Mouse (Mus musculus) forebrain, embryonic 16.5 days (tissue): ENCODE data around the gene Tmem91. TPM values are rescaled to one million over a fixed set of nuclear protein-coding genes. Genes with fewer than 3 reads are reported as not detected.

ENCODE experiments used
- ATAC-seq: fragments of 200-750 bp; cut with Nextera tagmentation; 2 replicates; pipeline ENCODE4 v1.8.0; 2017; ENCODE audit warnings: mild to moderate bottlenecking, moderate library complexity
- H3K27ac ChIP-seq: fragments of 300-500 bp; sonication (generic); 2 replicates; pipeline ENCODE4 v1.5.1; 2014; ENCODE audit warnings: low read length, control low read depth
- H3K27me3 ChIP-seq: fragments of 300-500 bp; sonication (generic); replicated peaks from 2 replicates; pipeline ENCODE4 v1.6.1; 2014; ENCODE audit warnings: low read length; ENCODE audit not compliant: control insufficient read depth, insufficient read depth
- H3K36me3 ChIP-seq: fragments of 300-500 bp; sonication (generic); 2 replicates; pipeline ENCODE4 v1.6.1; 2014; ENCODE audit not compliant: control insufficient read depth, insufficient read depth
- H3K4me1 ChIP-seq: fragments of 300-500 bp; sonication (generic); replicated peaks from 2 replicates; pipeline ENCODE4 v1.6.1; 2014; ENCODE audit warnings: low read length; ENCODE audit not compliant: control insufficient read depth, insufficient read depth
- H3K4me2 ChIP-seq: fragments of 300-500 bp; sonication (generic); 2 replicates; pipeline ENCODE4 v1.6.1; 2014; ENCODE audit warnings: mild to moderate bottlenecking, low read length, control low read depth
- H3K4me3 ChIP-seq: fragments of 300-500 bp; sonication (generic); replicated peaks from 2 replicates; pipeline ENCODE4 v1.5.1; 2014; ENCODE audit warnings: mild to moderate bottlenecking, low read length, control low read depth
- H3K9ac ChIP-seq: fragments of 300-500 bp; sonication (generic); replicated peaks from 2 replicates; pipeline ENCODE4 v1.6.1; 2014; ENCODE audit warnings: low read depth, low read length, control low read depth
- H3K9me3 ChIP-seq: fragments of 300-500 bp; sonication (generic); 2 replicates; pipeline ENCODE4 v1.6.1; 2016; ENCODE audit warnings: low read length; ENCODE audit not compliant: control insufficient read depth
- WGBS: fragments of 180-500 bp; shearing (Covaris S2); extraction: QIAGEN DNeasy Blood & Tissue Kit; methylation state at CpG from one replicate; pipeline ENCODE4 v1.1.7; 2014; 5-methylcytosine and 5-hydroxymethylcytosine counted together
- polyA plus RNA-seq: library from polyadenylated mRNA; unstranded; fragments of >200 nt; fragmentation: Nextera tagmentation; extraction: Ambion mirVana; gene quantifications from 2 replicates; pipeline ENCODE4 v1.2.1, GENCODE M21; 2015

Gene Tmem91
- polyA plus RNA-seq, 1 experiment from 2014 or later: 28.3 TPM

DNA sequence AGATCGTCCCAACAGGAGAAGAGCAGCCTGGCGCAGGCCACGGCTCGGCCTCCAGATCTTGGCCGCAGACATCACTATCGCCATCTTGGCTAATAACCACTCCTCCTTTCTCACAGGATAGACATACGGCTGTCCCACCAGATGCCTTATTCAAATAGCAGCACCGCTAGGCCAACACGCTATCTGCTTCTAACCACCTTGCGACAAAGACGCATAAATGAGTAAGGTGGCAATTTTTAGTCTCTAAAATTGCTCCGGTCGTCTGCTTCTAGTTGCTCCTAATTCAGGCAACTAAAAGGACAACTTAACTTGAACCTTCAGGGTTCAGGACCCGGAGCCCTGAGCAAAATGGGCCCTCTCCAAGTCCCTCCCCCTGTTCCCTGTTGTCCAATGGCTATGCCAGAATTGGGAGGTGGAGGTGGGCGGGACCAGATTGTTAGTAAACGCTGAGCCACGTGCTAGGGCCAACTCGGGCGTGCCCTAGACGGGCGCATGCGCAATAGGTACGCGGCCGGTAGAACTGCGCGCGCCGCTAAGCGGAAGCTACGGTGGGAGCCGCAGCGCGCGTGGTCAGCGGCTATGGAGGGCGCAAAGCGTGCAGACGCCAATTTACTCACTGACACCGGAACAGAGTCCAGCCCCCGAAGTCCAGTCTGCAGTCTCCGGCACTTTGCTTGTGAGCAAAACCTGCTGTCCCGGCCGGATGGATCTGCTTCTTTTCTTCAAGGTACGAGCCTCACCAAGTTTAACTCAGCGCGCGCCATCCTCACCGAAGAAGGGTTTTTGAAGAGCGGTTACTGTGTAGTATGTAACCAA lies 16.1 kb downstream of the Tmem91 start, which contains the start of the genes Bckdha and Exosc5:
Bckdha (minus strand) TSS at position 325 of the 816 bp plus-strand sequence.
Exosc5 (plus strand) TSS at position 508 of the 816 bp plus-strand sequence.
- under 1% methylated on average over 50 of the region's 50 CpGs for WGBS
- Histone ChIP-seq H3K4me2 (peak within 1 kb of the TSS; percentile 96), H3K9me3 (no peaks in the 10 kb centered on the region), H3K9ac (peak within 1 kb of the TSS; percentile 61), H3K36me3 (0 out of 2 replicates have a peak, but pooled peaks cover 2% of the 10 kb centered on the region), H3K27ac (peak within 1 kb of the TSS; percentile 83), H3K4me3 (peak within 1 kb of the TSS; percentile 68), H3K27me3 (no peaks in the 10 kb centered on the region), H3K4me1 (peaks cover 24% of the 10 kb centered on the region)
- ATAC-seq: peak; percentile 98

DNA sequence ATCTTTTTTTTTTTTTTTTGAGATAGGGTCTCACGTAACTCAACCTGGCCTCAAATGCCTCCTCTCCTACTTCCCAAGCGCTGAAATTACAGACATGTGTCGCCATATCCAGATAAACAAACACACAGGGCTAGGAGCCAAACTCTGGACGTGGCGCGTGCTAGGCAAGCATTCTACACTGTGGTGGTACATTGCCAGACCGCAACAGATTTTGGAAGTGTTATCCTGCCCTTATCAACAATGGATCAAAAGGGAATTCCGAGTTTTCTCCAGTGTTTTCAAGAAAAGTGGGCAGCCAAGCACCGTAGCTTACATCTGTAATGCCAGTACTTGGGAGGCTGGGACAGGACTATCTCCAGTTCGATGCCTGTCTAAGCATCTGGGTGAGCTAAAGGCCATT lies 17.2 kb downstream of the Tmem91 start:
- 36% methylated on average over 10 of the region's 10 CpGs for WGBS
- Histone ChIP-seq H3K36me3 (no peaks in the 10 kb centered on the region), H3K4me1 (peaks cover 24% of the 10 kb centered on the region), H3K27me3 (no peaks in the 10 kb centered on the region), H3K4me3 (peak overlapping the region; percentile 68), H3K9ac (peak overlapping the region; percentile 60), H3K4me2 (peak overlapping the region; percentile 96), H3K27ac (no peak overlapping the region), H3K9me3 (no peaks in the 10 kb centered on the region)
- ATAC-seq: no peak

DNA sequence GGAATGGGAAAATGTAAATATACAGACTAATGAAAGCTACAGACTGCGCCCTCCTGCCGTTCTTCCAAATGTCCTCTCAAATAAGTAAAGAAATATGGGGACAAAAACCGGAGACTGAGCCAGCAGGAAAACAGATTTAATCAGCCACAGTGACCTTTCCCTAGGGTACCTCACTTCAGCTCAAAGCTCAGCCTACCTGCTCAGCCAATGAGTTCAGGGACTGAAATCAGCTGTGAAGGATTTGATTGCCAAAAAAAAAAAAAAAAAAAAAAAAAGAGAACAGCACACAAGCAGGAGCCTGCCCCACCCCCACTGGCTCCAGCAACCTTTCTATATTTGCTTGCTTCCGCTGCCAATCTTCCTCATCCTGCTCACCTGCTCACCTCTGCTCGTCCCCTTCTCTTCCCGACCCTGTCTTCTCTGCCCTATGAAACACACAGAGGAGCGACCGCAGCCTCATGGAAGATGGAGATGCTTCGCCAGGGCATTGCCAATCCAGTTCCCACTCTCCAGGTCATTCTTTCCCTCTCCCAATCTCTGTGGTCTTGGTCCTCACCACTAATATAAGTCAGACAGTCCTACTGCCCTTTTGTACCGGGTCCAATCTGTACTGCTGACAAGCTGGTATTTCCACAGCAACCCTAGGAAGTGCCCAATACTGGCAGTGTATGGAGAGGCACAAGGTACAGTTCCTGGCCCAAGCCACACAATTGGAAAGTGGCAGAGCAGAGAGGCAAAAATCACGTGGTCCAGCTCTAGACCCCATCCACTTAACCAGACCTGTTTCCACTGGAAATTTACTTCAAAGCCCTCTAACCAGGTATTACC lies 19.2 kb downstream of the Tmem91 start:
- no peaks in the 10 kb centered on the region for H3K27me3 ChIP-seq
- no peak overlapping the region for H3K27ac ChIP-seq
- H3K4me2 ChIP-seq: no peak overlapping the region
- no peak overlapping the region for H3K9ac ChIP-seq
- peaks cover 24% of the 10 kb centered on the region for H3K4me1 ChIP-seq
- H3K4me3 ChIP-seq: no peak overlapping the region
- no peaks in the 10 kb centered on the region for H3K9me3 ChIP-seq
- ATAC-seq: no peak
- H3K36me3 ChIP-seq: no peaks in the 10 kb centered on the region
- 82% methylated on average over 11 of the region's 11 CpGs for WGBS

DNA sequence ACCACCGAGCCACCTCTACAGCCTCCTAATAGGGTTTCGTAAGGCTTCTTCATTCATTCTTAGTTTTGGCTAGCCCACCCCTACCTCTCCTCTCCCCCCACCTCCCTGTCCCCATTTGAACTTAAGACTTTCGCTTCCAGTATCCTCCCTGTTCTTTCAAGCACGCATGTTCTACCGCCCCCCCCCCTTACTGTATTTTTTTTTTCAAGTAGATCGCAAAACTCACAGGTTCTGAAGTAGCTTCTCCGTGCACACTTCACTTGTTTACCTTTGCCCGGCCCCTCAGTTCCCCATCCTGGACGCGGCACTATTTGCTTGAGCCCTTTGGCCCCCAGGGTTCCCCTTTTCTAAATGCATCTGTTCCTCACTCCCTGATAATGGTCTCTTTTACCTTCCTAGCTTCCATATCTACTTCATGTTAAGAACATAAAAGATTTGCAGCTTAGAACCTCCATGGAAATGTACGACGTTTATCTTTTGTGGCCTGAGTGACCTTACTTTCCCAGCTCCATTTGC lies 22.7 kb downstream of the Tmem91 start:
- 92% methylated on average over 12 of the region's 12 CpGs for WGBS
- Histone ChIP-seq H3K4me3 (no peak overlapping the region), H3K27ac (no peak overlapping the region), H3K27me3 (no peaks in the 10 kb centered on the region), H3K4me2 (no peak overlapping the region), H3K36me3 (no peaks in the 10 kb centered on the region), H3K9me3 (no peaks in the 10 kb centered on the region), H3K9ac (no peak overlapping the region), H3K4me1 (peaks cover 8% of the 10 kb centered on the region)
- ATAC-seq: no peak

DNA sequence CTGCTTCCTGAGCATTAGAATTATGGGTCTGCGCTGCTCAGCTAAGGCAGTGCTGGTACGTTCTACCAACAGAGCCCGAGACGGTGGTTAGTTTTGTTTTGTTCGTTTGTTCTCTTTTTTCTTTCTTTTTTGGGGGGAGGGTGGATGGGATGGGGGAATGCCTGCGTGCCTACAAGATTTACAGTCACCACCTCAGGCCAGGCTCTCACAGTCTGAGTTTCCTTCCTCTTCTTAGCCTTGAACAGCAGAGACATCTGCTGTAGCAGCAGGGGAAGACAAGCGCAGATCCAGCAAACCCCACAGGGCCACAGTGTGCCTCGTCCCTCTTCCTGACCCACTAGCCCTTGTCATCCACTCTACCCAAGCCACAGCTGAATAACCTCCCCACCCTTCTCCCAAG lies 23.7 kb downstream of the Tmem91 start:
- Histone ChIP-seq H3K4me3 (no peak overlapping the region), H3K36me3 (no peaks in the 10 kb centered on the region), H3K27me3 (no peaks in the 10 kb centered on the region), H3K4me2 (no peak overlapping the region), H3K9me3 (no peaks in the 10 kb centered on the region), H3K4me1 (0 out of 2 replicates have a peak, but pooled peaks cover under 1% of the 10 kb centered on the region), H3K9ac (no peak overlapping the region), H3K27ac (no peak overlapping the region)
- ATAC-seq: no peak
- WGBS: 91% methylated on average over 8 of the region's 8 CpGs

DNA sequence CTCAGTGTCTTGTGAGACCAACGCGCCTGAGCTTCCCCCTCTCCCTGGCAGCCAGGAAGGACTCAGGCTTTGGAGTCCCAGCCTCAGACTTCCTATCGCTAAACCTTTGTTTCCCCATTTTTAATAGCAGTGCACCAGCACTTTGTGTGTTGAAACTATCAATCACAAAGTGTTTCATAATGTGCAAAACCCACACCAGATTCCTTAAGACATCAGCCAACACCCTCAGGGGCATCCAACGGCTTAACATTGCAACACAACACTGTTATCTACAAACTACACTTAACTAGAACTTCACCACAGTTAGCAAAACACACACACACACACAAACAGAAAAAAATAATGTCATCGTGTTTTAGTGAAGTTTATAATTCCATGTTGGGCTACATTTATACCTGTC lies 25.1 kb downstream of the Tmem91 start:
- H3K4me2 ChIP-seq: no peak overlapping the region
- H3K4me3 ChIP-seq: no peak overlapping the region
- H3K36me3 ChIP-seq: peaks cover 3% of the 10 kb centered on the region; the same call in 1 of the 2 replicates
- no peaks in the 10 kb centered on the region for H3K4me1 ChIP-seq
- H3K27me3 ChIP-seq: no peaks in the 10 kb centered on the region
- no peak for ATAC-seq
- no peaks in the 10 kb centered on the region for H3K9me3 ChIP-seq
- no peak overlapping the region for H3K9ac ChIP-seq
- H3K27ac ChIP-seq: no peak overlapping the region
- 85% methylated on average over 5 of the region's 5 CpGs for WGBS

DNA sequence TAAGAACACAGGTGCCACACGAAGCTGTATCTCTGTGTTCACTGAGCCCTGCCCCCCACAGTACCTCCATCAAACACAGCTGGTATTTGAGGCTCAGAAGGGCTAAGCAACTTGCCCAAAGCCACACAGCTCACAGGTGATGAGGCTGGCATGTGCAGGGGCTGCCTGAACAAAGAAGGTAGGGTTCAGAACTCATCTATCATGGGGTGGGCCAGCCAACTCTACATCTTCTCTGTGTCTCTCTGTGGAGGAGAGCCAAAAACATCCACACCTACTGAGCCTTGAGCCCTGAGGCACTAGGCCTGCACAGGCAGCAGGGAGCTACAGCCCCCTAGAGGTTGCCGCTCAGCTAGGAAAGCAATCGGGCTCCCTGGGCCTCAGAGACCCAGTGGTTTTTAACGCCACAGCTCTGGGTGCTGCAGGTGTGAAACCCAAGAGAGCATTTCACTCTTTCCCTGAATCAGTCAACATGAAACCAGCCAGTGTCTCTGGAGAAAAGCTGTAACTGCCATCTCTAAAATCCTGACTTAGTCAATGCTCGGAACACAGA lies 27.3 kb downstream of the Tmem91 start:
- no peak for ATAC-seq
- Histone ChIP-seq H3K4me2 (no peak overlapping the region), H3K9ac (no peak overlapping the region), H3K9me3 (no peaks in the 10 kb centered on the region), H3K4me1 (no peaks in the 10 kb centered on the region), H3K27me3 (no peaks in the 10 kb centered on the region), H3K36me3 (peaks cover 3% of the 10 kb centered on the region; the same call in 1 of the 2 replicates), H3K27ac (no peak overlapping the region), H3K4me3 (no peak overlapping the region)
- 62% methylated on average over 5 of the region's 5 CpGs for WGBS

DNA sequence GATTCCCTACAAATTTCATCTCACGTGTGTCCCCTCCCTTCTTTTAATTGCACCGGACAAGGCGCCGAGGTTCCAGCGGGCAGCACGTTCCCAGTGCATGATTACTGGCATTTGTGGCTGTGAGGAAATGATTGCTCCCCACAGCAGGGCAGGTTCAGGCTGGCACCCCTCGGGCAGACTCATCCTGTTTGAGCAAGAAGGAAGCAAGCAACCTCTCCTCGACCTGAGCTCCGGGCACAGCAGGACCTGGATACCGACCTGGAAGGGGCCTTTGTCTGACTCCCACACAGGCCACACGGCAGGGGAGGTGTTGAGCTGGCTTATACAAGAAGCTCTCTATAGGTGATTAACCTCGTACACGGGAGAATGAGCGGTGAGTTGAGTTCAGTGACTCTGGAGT lies 29.9 kb downstream of the Tmem91 start:
- Histone ChIP-seq H3K4me2 (no peak overlapping the region), H3K27ac (no peak overlapping the region), H3K4me3 (no peak overlapping the region), H3K9ac (no peak overlapping the region), H3K9me3 (no peaks in the 10 kb centered on the region), H3K4me1 (no peaks in the 10 kb centered on the region), H3K36me3 (peaks cover 3% of the 10 kb centered on the region; the same call in 1 of the 2 replicates), H3K27me3 (no peaks in the 10 kb centered on the region)
- 31% methylated on average over 14 of the region's 14 CpGs for WGBS
- ATAC-seq: no peak

DNA sequence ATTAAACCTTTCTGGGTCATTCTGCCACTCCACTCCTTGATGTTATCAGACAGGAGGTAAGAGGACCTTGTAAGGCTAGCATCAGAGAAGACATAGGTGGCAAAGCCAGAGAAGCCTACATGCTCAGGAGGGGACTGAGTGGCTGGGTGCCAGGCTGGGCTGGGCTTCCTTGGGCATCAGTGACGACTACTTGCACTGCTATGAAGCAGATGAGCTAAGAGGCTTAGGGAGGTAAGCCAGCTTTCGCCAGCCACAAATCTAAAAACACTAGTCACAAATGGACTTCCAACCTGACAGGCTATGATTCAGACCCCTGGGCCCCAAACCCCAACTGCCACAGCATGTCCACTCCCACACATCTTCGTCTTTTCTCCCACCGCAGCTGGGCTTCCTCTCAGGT lies 30.3 kb downstream of the Tmem91 start:
- Histone ChIP-seq H3K4me1 (peaks cover 3% of the 10 kb centered on the region), H3K4me2 (no peak overlapping the region), H3K9ac (no peak overlapping the region), H3K4me3 (no peak overlapping the region), H3K9me3 (no peaks in the 10 kb centered on the region), H3K36me3 (peaks cover 3% of the 10 kb centered on the region; the same call in 1 of the 2 replicates), H3K27ac (no peak overlapping the region), H3K27me3 (no peaks in the 10 kb centered on the region)
- WGBS: 72% methylated on average over 4 of the region's 4 CpGs
- no peak for ATAC-seq
